Mouse (Mus musculus) adipose tissue, adult 10 weeks (tissue): ENCODE results near the gene Per3. TPM values are rescaled to one million over a fixed set of nuclear protein-coding genes. Genes with fewer than 3 reads are reported as not detected.

Experiments
- polyA plus RNA-seq: library from polyadenylated mRNA; stranded (reverse); fragments of 350-450 nt; fragmentation: Illumina TruSeq; extraction: RNeasy Lipid Tissue Mini Kit (QIAGEN cat#74804); gene quantifications from one replicate; pipeline ENCODE4 v1.2.3, GENCODE M21; 2014; ENCODE audit warnings: low read depth, low replicate concordance

Per3 gene
- 19.1 TPM for polyA plus RNA-seq

GRCm38 (mm10) chr4:151044037-151044943, at the start of gene Per3:
Gene Per3 (minus strand): TSS chr4:151044665.

GRCm38 (mm10) chr4:151089270-151089669, 44.8 kb upstream of the Per3 start, which contains the start of gene Gm13090:
Gene Gm13090 (plus strand): TSS chr4:151089570.

GRCm38 (mm10) chr4:151057347-151058321, 13.2 kb upstream of the Per3 start, which contains the start of gene Vamp3:
Gene Vamp3 (minus strand): TSS chr4:151057963.

GRCm38 (mm10) chr4:150996797-150997196, 47.7 kb downstream of the Per3 start, which contains the start of gene Uts2:
Gene Uts2 (plus strand): TSS chr4:150997097.

Other genes with a start within 250 kb of the Per3 start
- gene Errfi1, start 190.7 kb downstream of the Per3 start, polyA plus RNA-seq: 62.4 TPM
- 222 TPM for gene Park7, start 130.2 kb downstream of the Per3 start, polyA plus RNA-seq
- 0.37 TPM for gene Tnfrsf9, start 130.1 kb downstream of the Per3 start, polyA plus RNA-seq
- not detected for gene Uts2, start 47.6 kb downstream of the Per3 start, polyA plus RNA-seq
- gene Vamp3, start 13.3 kb upstream of the Per3 start, polyA plus RNA-seq: 68.6 TPM
- not detected for gene Gm13090, start 44.9 kb upstream of the Per3 start, polyA plus RNA-seq